Comparison of ENCODE assay signal across 8 mouse cellular contexts in genomic region chr7:66955455-66955919, GRCm38 (mm10).
DNase-seq lines count a peak whose midpoint lies in the region; ATAC-seq and TF ChIP-seq lines count a peak whose summit lies in the region.

No protein-coding gene starts in this region.

- WGBS in midbrain, embryonic 10.5 days, result 45% methylated on average over 8 of the region's 8 CpGs
- WGBS in midbrain, embryonic 14.5 days, result 47% methylated on average over 8 of the region's 8 CpGs
- WGBS in heart, postnatal 0 days, result 17% methylated on average over 8 of the region's 8 CpGs
- WGBS in kidney, postnatal 0 days, result 15% methylated on average over 8 of the region's 8 CpGs
- WGBS in neural tube, embryonic 15.5 days, result 58% methylated on average over 8 of the region's 8 CpGs

- no peak; the same call in 1 of the 2 replicates for TF ChIP-seq EP300 in heart, postnatal 0 days (IDR thresholded peaks at IDR 0.05; ENCODE audit: low read depth)

- peak overlapping the region; percentile 42; the same call in 1 of the 2 replicates for H3K27ac ChIP-seq in midbrain, embryonic 10.5 days (replicated peaks)
- H3K27ac ChIP-seq in midbrain, embryonic 14.5 days (replicated peaks; ENCODE audit: low read depth, low read length), result no peak overlapping the region
- peak overlapping the region; percentile 87 for H3K27ac ChIP-seq in heart, postnatal 0 days (ENCODE audit: low read depth)
- peak overlapping the region; percentile 68 for H3K27ac ChIP-seq in kidney, postnatal 0 days
- 0 out of 2 replicates have a peak overlapping the region, but pooled peaks have one; percentile 28 for H3K27ac ChIP-seq in neural tube, embryonic 15.5 days (replicated peaks)

- H3K9ac ChIP-seq in midbrain, embryonic 14.5 days (replicated peaks; ENCODE audit: low read length), result no peak overlapping the region
- no peak overlapping the region for H3K9ac ChIP-seq in heart, postnatal 0 days (replicated peaks; ENCODE audit: low read depth, low read length)
- H3K9ac ChIP-seq in kidney, postnatal 0 days (ENCODE audit: low read depth, low read length), result no peak overlapping the region
- no peak overlapping the region for H3K9ac ChIP-seq in neural tube, embryonic 15.5 days (replicated peaks)

- H3K4me1 ChIP-seq in midbrain, embryonic 10.5 days, result peaks cover 19% of the 10 kb centered on the region
- no peaks in the 10 kb centered on the region for H3K4me1 ChIP-seq in midbrain, embryonic 14.5 days (ENCODE audit: control insufficient read depth, insufficient read depth, low read length)
- H3K4me1 ChIP-seq in heart, postnatal 0 days (ENCODE audit: control insufficient read depth, insufficient read depth), result peaks cover 17% of the 10 kb centered on the region
- peaks cover 9% of the 10 kb centered on the region; the same call in 1 of the 2 replicates for H3K4me1 ChIP-seq in kidney, postnatal 0 days (replicated peaks; ENCODE audit: insufficient read depth, low read length)
- H3K4me1 ChIP-seq in neural tube, embryonic 15.5 days, result 0 out of 2 replicates have a peak, but pooled peaks cover 15% of the 10 kb centered on the region

- peak; percentile 29 for DNase-seq in midbrain, embryonic 10.5 days (ENCODE audit: low spot score)
- DNase-seq in midbrain, embryonic 14.5 days, result no peak
- DNase-seq in heart, postnatal 0 days (ENCODE audit: low spot score), result peak; percentile 81
- peak; percentile 84 for DNase-seq in kidney, postnatal 0 days (ENCODE audit: low spot score)
- DNase-seq in cerebellum, adult 9-10 months, result no peak
- DNase-seq in ovary, postnatal 14 days (ENCODE audit: low spot score), result no peak

- H3K36me3 ChIP-seq in midbrain, embryonic 10.5 days, result no peaks in the 10 kb centered on the region
- H3K36me3 ChIP-seq in midbrain, embryonic 14.5 days (ENCODE audit: control insufficient read depth, insufficient read depth, low read length), result no peaks in the 10 kb centered on the region
- no peaks in the 10 kb centered on the region for H3K36me3 ChIP-seq in heart, postnatal 0 days (replicated peaks; ENCODE audit: control insufficient read depth, insufficient read depth, low read length)
- no peaks in the 10 kb centered on the region for H3K36me3 ChIP-seq in kidney, postnatal 0 days (ENCODE audit: insufficient read depth, low read length)
- H3K36me3 ChIP-seq in neural tube, embryonic 15.5 days, result no peaks in the 10 kb centered on the region

- no peak overlapping the region for H3K4me2 ChIP-seq in midbrain, embryonic 14.5 days (ENCODE audit: low read length)
- no peak overlapping the region for H3K4me2 ChIP-seq in heart, postnatal 0 days (ENCODE audit: low read depth, low read length)
- no peak overlapping the region for H3K4me2 ChIP-seq in kidney, postnatal 0 days (ENCODE audit: low read length)
- no peak overlapping the region for H3K4me2 ChIP-seq in neural tube, embryonic 15.5 days

- H3K27me3 ChIP-seq in midbrain, embryonic 10.5 days (ENCODE audit: low read depth, poor library complexity, severe bottlenecking), result no peaks in the 10 kb centered on the region
- no peaks in the 10 kb centered on the region for H3K27me3 ChIP-seq in midbrain, embryonic 14.5 days (ENCODE audit: control insufficient read depth, insufficient read depth, low read length)
- H3K27me3 ChIP-seq in heart, postnatal 0 days (ENCODE audit: control insufficient read depth, insufficient read depth, low read length), result no peaks in the 10 kb centered on the region
- H3K27me3 ChIP-seq in kidney, postnatal 0 days (ENCODE audit: insufficient read depth, low read length), result no peaks in the 10 kb centered on the region
- no peaks in the 10 kb centered on the region for H3K27me3 ChIP-seq in neural tube, embryonic 15.5 days (replicated peaks)

- TF ChIP-seq CTCF in heart, postnatal 0 days (IDR thresholded peaks at IDR 0.05; ENCODE audit: low read depth), result no peak
- TF ChIP-seq CTCF in kidney, postnatal 0 days (IDR thresholded peaks at IDR 0.05; ENCODE audit: low read depth), result no peak

- no peak overlapping the region for H3K4me3 ChIP-seq in midbrain, embryonic 10.5 days
- H3K4me3 ChIP-seq in midbrain, embryonic 14.5 days (replicated peaks; ENCODE audit: low read depth, low read length), result no peak overlapping the region
- H3K4me3 ChIP-seq in heart, postnatal 0 days (ENCODE audit: low read depth, low read length), result no peak overlapping the region
- no peak overlapping the region for H3K4me3 ChIP-seq in kidney, postnatal 0 days (replicated peaks; ENCODE audit: low read depth, low read length)
- no peak overlapping the region for H3K4me3 ChIP-seq in neural tube, embryonic 15.5 days (replicated peaks)

- no peak for ATAC-seq in midbrain, embryonic 14.5 days (ENCODE audit: low FRiP score, low TSS enrichment)
- peak; percentile 77 for ATAC-seq in heart, postnatal 0 days (ENCODE audit: insufficient read depth, low read depth)
- ATAC-seq in kidney, postnatal 0 days (replicated peaks; ENCODE audit: low FRiP score, low read depth), result 0 out of 2 replicates have a peak, but pooled peaks have one; percentile 44
- ATAC-seq in neural tube, embryonic 15.5 days (ENCODE audit: low FRiP score), result no peak
- ATAC-seq in granulocyte monocyte progenitor cell, adult 5-6 weeks (replicated peaks; ENCODE audit: poor library complexity, severe bottlenecking), result no peak

- no peaks in the 10 kb centered on the region for H3K9me3 ChIP-seq in midbrain, embryonic 10.5 days (replicated peaks)
- H3K9me3 ChIP-seq in midbrain, embryonic 14.5 days (ENCODE audit: control insufficient read depth, low read length), result no peaks in the 10 kb centered on the region
- H3K9me3 ChIP-seq in heart, postnatal 0 days (replicated peaks; ENCODE audit: control insufficient read depth, low read length), result no peaks in the 10 kb centered on the region
- H3K9me3 ChIP-seq in kidney, postnatal 0 days (replicated peaks; ENCODE audit: low read length), result no peaks in the 10 kb centered on the region
- no peaks in the 10 kb centered on the region for H3K9me3 ChIP-seq in neural tube, embryonic 15.5 days (replicated peaks)

Comparison
In these comparisons a context has a peak if more than half of its experiments do, and no peak if none do; other contexts are left out.
1. DNase-seq: peak in midbrain, embryonic 10.5 days (single experiment), heart, postnatal 0 days (single experiment) and kidney, postnatal 0 days (single experiment); none in midbrain, embryonic 14.5 days (single experiment), cerebellum, adult 9-10 months (single experiment) and ovary, postnatal 14 days (single experiment).
2. ATAC-seq: peak in heart, postnatal 0 days (single experiment) and kidney, postnatal 0 days (single experiment); none in midbrain, embryonic 14.5 days (single experiment), neural tube, embryonic 15.5 days (single experiment) and granulocyte monocyte progenitor cell, adult 5-6 weeks (single experiment).